Mouse (Mus musculus): ENCODE results near the gene Klhl21.

DNA sequence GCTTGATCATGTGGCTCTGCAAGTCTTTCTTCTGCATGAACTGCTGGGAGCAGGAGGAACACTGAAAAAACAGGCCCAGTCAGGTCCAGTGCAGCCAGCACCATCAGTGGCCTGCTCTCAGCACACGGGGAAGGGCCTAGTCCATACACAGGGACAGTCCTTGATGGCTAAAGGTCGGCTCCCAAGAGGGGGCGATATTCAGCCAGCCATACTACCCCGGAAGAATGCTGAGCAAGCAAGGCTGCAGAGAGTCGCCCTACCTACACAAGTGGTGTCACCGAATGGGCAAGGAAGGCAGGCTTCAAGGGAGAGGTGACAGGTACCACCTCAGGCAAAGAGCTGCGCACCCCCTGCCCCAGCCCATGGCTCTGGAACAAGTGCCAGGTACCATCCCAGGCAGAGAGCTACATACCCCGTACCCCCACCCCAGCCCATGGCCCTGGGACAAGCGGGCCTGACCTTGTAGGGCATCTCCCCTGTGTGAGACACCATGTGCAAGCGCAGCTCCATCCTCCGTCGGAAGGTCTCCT, 13.0 kb downstream of the Klhl21 start:
- TF ChIP-seq POLR2A (IDR thresholded peaks at IDR 0.05; ENCODE audit: control insufficient read depth, low read depth, low read length), result no peak
- no peak for TF ChIP-seq CTCF (IDR thresholded peaks at IDR 0.05; ENCODE audit: control insufficient read depth, insufficient read depth, insufficient replicate concordance, low read depth, low read length)

All from testis, adult 2 months (tissue).